Mouse (Mus musculus) thymus, adult 18-20 months (tissue): ENCODE measurements around the gene Slc28a3.

ENCODE experiments used
- DNase-seq, 2 experiments: peaks; one replicate each; pipeline ENCODE4 v3.0.0; 2022; ENCODE audit warnings: mixed read lengths in 2 of 2

Gene Slc28a3

DNA sequence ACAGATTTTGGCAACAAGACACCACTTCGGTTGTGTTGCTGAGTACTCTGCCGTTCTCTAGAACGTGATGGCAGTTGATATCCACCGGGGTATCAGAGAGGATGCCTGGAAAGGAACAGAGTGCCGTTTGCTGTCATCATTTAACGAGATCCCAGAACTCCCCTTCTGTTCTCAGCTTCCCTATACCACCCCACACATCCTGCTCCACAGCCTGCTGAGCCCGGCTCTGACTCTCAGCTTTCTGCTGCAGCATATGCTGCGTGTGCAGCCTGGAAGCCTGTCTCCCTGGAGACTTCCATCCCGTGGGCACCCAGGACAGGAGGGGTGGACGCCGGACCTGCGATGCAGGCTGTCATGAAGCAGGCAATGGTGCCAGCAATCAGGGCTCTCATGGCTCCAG lies 52.5 kb downstream of the Slc28a3 start:
- no peak for DNase-seq

DNA sequence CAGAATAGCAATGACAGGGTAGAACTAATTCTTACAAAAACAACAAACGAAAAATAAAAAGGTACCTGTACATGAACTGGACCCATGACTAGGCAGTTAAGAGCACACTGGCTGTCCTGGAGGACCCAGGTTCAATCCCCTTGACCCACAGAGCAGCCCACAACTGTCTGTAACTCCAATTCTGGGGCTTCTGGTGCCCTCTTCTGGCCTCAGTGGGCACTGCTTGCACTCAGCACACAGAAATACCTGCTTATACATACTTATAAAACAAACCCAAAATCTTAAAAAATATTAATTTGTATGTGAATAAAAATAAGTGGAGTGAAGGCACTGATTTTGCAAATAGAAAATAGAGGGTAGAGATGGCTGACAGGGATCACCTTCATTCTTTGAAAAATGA lies 54.7 kb downstream of the Slc28a3 start:
- no peak for DNase-seq

DNA sequence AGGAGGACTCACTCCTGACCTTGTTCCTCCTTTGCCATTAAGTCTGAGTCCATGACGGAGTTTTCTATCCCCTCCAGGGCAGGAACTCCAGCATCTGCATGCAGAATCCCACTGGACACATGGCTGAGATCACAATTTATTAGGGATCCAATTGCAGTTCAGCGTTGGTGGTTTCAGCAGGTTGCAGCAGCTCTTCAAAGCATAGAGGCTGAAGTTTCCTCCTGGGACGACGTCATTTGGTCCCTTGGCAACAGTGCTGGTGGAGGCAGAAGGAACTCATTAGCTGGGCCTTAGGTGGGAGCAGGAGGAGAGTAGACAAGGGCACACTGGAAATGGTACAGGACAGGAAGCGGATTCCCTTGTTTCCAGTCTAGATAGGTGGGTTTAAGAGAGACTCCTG lies 55.1 kb downstream of the Slc28a3 start:
- DNase-seq: no peak

DNA sequence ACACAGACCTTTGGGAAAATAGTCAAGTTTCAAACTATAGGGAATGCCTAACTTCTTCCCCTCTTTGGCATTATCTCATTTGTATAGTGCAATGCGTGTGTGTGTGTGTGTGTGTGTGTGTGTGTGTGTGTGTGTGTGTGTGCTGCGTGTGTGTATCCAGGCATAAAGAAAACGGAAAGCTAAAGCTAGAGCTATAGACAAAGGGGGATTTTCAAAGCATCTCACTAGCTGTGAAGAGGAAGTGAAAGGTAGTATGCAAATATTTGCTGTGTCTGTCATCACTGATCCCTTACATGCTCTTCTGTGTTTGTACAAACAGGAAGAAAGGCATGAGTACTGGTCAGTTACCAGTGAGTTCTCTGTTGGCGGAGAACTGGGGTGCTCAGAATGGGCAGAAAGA lies 58.8 kb downstream of the Slc28a3 start:
- no peak for DNase-seq

DNA sequence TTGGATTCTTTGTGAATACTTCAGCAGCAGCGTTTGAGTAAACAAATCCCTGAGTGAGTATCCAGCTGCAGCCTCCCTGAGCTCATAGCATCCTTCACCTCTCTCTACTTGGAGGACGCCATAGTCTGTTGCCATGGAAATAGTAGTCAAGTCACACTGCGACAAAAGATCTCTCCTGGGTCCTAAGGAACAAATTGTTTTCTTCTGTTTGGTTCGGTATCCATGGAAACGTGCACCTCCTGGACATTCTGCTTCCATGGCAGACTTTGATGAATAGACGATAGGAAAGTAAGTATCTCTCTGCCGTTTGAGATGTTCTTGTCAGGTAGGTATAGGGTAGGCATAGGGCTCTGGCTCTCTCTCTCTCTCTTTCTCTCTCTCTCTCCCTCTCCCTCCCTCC lies 63.1 kb downstream of the Slc28a3 start:
- DNase-seq: no peak

DNA sequence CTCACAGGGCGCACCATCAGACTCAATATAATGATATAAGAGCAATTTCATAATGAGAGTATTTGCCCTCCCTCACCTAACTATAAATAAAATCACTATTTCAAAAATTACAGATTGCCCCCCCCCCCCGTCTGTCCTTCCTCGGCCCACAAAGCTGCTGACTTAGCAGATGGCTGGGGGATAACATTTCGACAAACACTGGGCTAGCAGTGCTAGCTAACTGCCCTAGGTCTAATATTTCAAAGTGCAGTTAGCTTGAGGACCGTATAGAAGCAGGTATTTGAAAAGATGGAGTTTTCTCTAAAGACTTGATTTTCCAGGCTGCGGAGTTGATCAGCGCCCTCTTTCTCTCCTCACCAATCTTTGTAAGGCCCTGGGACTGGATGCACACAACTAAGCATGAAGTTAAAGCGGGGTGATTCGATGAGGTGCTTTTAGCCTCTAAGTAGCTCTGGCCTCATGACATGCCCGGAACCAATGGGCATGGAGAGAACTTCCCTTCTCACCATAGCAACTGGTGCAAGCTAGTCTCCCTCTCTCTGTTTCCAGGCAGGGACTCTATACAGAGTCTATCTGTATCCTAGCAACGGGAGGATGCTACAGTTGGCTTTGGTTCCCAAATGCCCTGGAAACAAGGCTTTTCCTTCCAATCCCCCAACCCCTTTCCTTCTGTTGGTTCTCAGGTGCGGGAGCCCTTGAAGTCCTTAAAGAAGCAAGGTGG lies 66.8 kb downstream of the Slc28a3 start:
- no peak for DNase-seq

DNA sequence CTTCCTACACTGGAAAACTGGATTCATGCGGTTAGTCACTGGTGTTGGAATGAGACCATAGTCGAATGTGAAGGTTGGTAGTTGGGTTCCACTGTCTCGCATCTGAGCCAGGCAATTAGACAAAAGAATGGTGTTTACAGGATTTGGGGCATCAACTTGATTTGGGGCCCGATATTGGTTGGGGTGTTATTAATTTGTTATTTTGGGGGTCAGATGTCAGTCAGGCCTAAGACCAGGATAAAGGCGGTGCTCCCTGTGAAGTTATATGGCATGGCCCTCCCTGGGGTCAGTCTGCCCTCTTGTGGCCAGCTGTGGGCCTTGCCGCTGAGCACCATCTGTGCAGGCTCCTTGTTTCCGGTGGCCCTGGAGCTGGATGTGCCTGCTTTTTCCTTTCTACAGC lies 67.6 kb downstream of the Slc28a3 start:
- DNase-seq: peak; percentile 6 to 20

DNA sequence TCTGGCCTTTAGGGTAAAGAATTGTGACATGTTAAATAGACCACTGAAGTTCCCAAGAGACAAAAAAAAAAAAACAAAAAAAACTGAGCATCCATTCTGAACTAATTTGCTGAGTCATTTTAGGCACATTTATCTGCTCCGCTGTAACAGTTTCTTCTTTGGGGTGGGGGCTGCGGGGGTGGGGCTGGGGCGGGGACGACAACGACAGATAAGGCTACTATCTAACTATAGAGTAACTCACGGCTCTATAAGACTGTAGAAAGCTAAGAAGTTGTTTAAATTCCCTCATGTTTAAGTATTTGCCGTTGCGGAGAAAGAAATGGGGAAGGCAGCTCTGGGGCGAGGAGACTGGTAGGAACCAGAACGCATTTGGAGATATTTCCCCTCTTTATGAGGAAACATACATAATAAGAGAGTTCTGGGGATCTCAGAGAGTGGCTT lies 68.1 kb downstream of the Slc28a3 start:
- no peak for DNase-seq

DNA sequence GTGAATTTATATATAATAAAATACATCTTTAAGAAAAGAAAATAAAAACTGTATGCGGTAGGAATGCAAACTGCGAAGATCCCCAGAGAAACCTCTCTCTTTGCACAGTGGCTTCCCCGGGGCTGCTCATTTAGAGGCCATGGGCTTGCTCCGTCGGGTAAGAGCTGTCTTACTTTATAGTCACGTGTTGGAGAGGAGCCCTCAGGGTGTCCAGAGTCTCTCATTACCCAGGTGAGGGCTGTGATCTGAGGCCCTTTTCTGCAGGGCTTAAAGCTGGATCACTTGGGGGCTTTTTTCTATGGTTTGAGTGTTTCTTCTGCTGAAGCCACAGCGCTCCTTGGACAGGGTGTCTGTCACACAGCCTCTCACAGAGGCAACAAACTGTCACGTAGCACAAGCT lies 68.5 kb downstream of the Slc28a3 start:
- no peak for DNase-seq

DNA sequence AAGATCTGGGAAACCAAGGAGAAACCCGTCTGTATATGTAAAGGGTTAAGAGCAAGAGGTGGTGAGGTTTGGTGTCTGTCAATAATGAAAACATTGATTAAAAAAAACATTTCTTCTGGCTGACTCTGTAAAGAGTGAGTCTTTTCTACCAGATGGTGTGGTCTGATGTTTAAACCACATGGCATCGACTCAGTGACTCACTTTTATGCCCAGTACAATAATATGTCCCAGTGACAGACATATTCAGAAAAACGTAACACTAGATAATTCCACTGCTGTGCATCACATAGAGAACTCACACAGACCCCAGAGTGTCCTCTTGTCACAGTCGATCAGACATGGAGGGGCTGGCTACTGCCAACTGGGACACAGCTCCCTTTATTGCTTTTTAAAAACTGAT lies 69.1 kb downstream of the Slc28a3 start:
- no peak for DNase-seq

DNA sequence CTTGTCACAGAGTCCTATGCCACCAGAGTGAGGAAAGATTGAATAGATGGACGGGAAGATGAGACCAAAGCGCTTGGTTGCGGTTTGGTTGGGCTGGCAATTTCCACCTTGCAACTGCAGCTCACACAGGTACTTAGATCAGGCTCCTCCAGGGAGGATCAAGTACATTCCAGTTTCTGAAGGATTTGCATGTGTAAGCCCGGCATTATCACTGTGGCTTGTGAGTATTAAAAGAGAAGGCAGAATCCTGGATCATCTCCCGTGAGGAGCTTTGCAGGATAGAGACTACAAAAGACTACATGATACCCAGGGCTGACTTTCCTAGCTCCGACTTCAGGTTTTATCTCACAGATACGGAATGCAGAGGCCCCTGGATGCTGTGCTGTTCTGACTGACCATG lies 71.7 kb downstream of the Slc28a3 start:
- DNase-seq: no peak

DNA sequence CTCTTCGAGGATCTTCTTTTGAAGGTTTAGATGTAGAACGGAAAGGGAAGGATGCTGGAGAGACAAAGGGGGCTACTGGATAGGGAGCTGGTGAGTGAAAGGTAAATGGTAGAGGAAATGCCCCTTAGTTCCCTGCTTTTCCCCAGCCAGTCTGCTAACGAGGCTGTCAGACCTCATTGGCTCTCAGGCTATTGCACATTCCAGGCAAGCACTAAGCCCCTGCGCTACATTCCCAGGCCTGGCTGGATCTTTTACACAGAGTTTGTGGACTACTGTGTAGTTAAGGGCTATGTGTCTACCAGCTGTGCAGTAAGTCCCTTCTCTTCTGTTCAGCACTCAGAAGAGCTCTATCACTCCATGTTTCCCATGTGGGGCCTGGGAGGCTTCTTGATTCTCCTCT lies 72.3 kb downstream of the Slc28a3 start:
- no peak for DNase-seq

DNA sequence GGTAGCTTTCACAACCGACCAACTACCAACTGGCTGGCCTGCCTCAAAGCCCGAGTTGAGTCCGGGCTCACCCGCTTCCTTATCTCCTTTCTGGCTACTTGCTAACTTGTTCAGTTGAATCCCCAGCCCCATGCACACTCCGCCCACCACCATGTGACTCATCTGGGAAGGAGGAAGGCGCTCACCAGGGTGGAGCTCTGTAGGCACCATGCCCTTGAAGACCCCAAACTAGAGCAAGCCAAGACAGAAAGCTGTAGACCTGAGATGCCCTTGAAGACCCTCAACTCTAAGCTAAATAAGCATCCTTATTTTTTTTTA lies 72.8 kb downstream of the Slc28a3 start:
- DNase-seq: no peak

DNA sequence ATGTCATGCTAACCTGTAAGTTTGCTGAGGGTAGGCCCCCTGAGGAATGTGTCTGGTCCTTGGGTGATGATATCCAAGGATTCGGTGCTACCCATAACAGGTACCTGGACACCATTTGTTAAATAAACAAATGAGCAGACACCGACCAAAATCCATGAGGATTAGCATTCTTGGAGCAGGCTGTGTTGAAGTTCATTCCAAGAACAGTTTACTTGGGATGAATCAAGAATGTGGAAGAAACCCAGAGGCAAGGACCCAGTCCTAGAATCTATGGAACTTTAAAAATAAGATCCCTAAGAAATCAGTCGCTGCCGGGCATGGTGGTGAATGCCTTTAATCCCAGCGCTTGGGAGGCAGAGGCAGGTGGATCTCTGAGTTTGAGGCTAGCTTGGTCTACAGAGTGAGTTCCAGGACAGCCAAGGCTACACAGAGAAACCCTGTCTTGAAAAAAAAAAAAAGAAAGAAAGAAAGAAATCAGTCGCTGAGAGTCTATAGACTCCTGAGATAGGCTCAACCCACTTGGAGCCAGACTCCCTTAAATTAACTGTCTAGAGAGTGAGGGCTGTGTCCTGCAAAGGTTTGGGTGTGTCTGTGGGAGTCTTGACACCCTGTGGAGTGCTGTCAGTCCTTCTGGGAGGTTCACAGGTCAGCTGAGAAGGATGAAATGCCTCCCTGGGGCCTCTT lies 73.3 kb downstream of the Slc28a3 start:
- DNase-seq: no peak

DNA sequence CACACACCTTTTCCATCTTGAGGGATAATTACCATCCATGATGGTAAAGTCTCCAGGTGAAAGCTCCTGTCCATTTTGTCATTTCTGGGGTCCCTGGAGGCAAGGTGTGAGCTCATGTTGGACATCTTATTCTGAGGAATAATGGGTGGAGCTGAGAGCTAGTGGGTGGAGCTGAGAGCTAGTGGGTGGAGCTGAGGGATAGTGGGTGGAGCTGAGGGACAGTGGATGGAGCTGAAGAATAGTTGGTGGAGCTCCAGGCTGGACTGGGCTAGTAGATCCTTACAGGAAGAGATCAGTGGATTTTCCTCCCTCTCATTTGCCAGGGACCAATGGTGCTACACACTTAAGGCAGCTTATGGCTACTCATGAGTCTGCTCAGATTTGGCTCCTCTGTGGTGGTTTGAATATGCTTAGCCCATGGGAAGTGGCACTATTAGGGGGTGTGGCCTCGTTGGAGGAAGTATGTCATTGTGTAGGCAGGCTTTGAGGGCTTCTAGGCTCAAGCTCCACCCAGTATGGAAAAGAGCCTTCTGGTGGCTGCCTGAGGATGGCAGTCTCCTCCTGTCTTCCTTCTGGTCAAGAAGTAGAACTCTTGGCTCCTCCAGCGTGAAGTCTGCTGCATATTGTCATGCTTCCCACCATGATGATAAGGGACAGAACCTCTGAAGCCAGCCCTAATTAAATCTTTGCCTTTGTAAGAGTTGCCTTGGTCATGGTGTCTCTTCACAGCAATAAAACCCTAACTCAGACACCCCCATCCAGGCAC lies 74.0 kb downstream of the Slc28a3 start:
- DNase-seq: no peak

DNA sequence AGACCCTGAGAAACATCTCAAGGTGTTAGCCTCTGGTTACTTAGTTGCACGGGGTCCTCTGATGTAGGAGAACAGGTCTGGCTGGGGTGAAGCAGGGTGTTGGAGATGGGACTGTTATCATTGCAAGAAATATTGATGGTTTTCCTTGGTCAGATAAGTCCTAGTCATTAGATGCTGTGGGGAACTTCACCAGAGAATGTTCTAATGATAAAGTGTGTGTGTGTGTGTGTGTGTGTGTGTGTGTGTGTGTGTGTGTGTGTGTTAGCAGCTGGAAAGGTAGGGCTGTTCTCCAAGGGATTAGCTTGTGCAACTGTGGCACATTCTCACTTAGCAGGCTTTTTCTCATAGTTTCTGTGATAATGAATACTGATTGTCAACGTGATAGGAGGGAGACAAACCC lies 75.4 kb downstream of the Slc28a3 start:
- DNase-seq: no peak

DNA sequence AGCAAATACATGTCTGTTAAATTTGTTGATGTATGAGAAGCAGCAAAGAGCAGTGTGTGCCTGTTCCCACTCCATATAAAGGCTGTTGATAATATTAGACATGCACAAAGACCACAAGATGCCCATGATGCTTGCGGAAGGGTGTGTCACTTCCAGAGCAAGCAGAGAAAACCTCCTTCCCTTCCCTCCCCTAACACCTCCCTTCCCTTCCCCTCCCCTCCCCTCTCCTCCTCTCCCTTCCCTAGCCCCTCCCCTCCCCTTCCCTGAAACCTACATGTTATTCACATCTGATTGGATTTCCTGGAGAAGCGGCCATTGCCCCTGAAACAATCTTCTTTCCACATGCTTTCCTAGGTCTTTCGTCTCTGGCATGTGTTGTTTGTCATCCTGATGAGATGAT lies 75.8 kb downstream of the Slc28a3 start:
- DNase-seq: no peak

DNA sequence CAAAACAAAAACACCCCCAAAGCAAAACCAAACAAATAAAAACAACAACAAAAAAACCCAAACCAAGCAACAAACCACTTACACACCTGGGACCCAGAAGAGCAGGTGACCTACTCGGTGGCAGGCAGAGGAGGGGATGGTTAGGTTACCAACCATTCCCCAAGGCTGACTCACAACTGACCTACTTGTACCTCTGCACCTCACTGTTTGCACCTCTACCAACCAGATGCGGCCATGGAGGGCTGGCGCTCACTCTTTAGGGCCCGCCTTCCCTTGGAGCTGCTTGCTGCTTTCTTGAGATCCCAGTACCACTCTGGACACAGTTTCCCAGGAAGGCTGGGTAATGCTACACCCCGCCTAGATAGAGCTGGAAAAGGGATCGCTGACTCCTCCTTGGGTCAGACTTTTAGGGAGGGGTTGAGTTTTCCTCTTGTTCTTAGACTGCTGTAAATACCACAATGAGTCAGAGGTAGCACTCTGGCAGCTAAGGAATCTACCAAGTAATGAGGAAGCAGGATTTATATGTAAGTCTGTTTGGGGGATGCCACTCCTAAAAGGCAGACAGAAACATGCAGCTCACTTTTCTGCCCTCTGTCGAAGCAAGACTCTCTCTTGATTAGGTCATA lies 76.3 kb downstream of the Slc28a3 start:
- no peak for DNase-seq

DNA sequence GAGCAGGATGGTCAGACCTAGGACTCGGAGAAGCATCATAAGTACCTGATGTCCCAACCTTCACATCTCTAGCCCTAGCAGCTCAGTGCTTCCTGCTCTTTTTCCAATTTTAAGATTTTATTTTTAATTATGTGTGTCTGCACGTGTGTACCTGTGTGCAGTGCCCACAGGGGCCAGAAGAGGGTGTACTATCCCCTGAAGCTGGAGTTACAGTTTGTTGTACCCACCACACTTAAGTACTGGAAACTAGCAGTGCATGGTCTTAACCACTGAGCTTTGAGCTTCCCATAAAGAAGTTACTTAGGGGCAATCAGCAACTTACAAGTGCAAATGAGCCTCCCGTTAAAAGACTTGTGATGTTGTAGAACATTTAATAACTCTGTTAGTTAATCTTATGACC lies 86.1 kb downstream of the Slc28a3 start:
- no peak for DNase-seq

DNA sequence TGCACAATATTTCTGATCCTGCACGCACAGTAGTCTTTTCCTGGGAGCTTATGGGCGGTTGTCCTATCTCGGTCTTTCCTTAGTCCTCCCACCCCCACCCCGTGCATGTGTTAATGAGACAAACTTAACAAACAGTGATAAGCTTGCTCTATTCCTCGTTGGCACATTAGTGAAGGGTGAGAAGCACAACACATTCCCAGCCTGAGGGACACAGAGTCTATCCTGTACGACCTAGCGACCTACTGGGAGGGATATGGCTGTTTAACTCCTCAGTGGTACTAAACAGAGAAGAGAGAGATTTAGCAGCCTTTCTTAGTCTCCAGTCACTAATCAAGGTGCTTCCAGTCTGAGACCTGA lies 86.9 kb downstream of the Slc28a3 start:
- no peak for DNase-seq

DNA sequence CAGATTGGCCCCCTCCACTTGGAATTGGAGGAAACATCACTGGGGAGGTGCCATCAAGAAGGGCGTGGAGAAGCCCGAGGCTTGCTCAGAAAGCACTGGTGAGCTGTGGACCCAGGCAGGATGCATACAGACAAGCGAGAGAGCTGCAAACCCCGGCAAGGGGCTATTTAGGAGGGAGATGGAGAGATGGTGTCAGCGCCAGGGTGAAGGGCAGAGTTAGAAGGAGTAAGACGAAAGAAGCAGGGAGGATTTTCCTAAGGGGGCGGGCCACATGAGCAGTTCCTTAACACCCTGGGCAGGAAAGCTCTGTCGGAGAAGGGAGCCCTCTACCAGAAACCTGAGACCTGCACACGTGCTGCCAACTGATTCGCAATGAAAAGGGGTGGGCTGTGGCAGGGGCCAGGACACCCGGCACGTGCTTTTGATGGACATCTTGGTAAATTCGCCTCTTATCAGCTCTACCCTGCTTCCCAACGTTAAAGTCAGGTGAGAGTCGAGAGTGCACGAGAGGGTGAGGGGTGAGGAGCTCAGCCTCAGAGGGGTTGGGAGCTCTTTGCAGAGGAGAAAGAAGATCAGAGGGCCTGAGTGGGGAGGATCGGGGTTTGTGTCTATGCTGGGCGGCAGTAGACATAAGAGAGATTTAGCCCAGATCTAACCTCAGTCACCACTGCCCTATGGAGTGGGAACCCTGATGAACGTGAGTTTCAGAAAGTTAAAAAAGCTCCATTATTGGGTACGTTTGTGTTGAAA lies 87.5 kb downstream of the Slc28a3 start:
- no peak for DNase-seq

DNA sequence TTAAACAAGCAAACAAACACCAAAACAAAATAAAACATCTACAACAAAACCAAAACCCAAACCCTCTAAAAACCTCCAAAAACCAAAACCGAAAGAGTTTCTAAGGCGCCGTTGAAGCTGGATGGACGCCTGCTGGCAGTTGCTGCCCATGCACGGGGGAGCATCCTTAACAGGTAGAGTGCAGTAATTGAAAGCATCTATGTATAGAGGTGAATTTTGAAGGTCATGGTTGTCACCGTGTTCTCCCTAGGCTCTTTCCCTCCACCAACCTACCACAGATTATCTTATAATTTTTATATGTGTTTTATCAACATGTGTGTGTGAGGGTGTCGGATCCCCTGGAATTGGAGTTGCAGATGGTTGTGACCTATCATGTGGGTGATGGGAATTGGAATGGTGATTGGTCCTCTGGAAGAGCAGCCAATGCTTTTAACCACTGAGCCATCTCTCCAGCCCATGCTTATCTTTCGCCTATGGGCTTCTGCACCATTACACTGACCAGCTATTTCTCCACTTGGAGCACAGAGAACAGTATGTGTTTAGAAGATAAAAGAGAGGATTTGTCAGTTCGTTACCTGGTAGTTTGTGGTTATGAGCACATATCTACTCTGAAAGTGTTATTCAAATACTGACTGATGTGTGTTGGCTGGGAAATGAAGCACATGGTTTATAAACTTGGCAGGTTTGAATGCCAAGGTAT lies 89.2 kb downstream of the Slc28a3 start:
- DNase-seq: no peak
